Comparison of ENCODE assay signal across 7 mouse cellular contexts in the genomic region with DNA sequence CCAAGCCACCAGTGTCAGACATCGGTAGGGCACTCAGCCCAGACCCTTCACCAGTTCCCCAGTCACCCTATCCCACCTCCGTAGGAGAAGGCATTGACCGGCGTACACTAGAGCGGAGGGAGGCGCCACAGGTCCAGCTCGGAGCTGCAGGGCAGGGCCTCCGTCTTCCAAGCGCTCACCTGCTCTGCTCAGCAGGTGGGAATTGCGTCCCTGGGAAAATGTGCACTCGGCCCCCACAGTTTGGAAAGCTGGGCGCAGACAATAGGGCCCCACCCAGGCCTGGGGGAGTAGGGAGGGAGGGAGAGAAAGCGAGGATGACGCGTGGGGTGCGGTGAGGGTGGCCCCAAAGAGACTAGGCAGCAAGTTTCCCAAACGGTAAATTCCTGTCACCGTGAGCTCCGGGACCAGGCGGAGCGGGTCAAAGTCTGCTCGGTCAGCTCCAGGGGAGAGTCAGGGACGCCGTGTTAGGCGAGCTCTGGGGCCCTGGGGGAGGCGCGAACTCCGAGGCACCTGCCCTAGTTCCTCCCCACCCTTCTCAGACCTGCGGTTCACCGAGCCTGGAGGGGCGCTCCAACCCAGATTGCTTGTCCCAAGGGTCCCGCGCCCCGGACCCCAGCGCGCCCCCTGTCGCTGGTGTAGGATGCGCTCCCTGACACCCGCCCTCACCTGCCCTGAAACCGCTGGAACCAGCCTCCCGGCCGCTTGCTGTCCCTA. TPM values are rescaled to one million over a fixed set of nuclear protein-coding genes. Genes with fewer than 3 reads are reported as not detected.
DNase-seq lines count a peak whose midpoint lies in the region; ATAC-seq and TF ChIP-seq lines count a peak whose summit lies in the region.

No protein-coding gene starts in this region.

- H3K27ac ChIP-seq in ES-Bruce4 (ENCODE audit: insufficient read depth, low read length) = peak overlapping the region; percentile 43
- H3K27ac ChIP-seq in forebrain, embryonic 16.5 days (ENCODE audit: low read length) = peak overlapping the region; percentile 30
- H3K27ac ChIP-seq in intestine, embryonic 16.5 days (ENCODE audit: low read length) = peak overlapping the region; percentile 99
- H3K27ac ChIP-seq in liver, embryonic 16.5 days (ENCODE audit: low read length) = peak overlapping the region; percentile 79
- H3K27ac ChIP-seq in neural tube, embryonic 15.5 days (replicated peaks) = peak overlapping the region; percentile 77

- no peaks in the 10 kb centered on the region for H3K36me3 ChIP-seq in ES-Bruce4 (ENCODE audit: control insufficient read depth, insufficient read depth, low read length, poor library complexity, severe bottlenecking)
- H3K36me3 ChIP-seq in forebrain, embryonic 16.5 days (ENCODE audit: control insufficient read depth, insufficient read depth) = no peaks in the 10 kb centered on the region
- no peaks in the 10 kb centered on the region for H3K36me3 ChIP-seq in intestine, embryonic 16.5 days (ENCODE audit: control insufficient read depth, insufficient read depth, low read length)
- H3K36me3 ChIP-seq in liver, embryonic 16.5 days (ENCODE audit: control insufficient read depth, insufficient read depth) = no peaks in the 10 kb centered on the region
- no peaks in the 10 kb centered on the region for H3K36me3 ChIP-seq in neural tube, embryonic 15.5 days

- WGBS in forebrain, embryonic 16.5 days = 2% methylated on average over 41 of the region's 42 CpGs
- 2% methylated on average over 42 of the region's 42 CpGs for WGBS in intestine, embryonic 16.5 days
- WGBS in liver, embryonic 16.5 days (ENCODE audit: insufficient replicate concordance) = 2% methylated on average over 41 of the region's 42 CpGs
- WGBS in neural tube, embryonic 15.5 days = 2% methylated on average over 39 of the region's 42 CpGs

- DNase-seq in brain, embryonic 14.5 days (ENCODE audit: low read depth) = peak; percentile 20
- DNase-seq in adrenal gland, postnatal 4 days (ENCODE audit: low spot score in 2 of 2) = no peak

- peak overlapping the region; percentile 72 for H3K4me3 ChIP-seq in ES-Bruce4 (ENCODE audit: low read depth, low read length)
- peak overlapping the region; percentile 85 for H3K4me3 ChIP-seq in forebrain, embryonic 16.5 days (replicated peaks; ENCODE audit: low read length)
- H3K4me3 ChIP-seq in intestine, embryonic 16.5 days (ENCODE audit: low read length) = peak overlapping the region; percentile 84
- H3K4me3 ChIP-seq in liver, embryonic 16.5 days (ENCODE audit: low read depth, low read length) = peak overlapping the region; percentile 66
- H3K4me3 ChIP-seq in neural tube, embryonic 15.5 days (replicated peaks) = peak overlapping the region; percentile 61

- TF ChIP-seq CTCF in ES-Bruce4 (IDR thresholded peaks at IDR 0.05; ENCODE audit: low read depth, low read length) = peak; percentile 32
- no peak for TF ChIP-seq CTCF in brain, embryonic 14.5 days (IDR thresholded peaks at IDR 0.05; ENCODE audit: borderline replicate concordance, extremely low read depth, insufficient read depth, insufficient read length)

- TF ChIP-seq POLR2A in ES-Bruce4 (IDR thresholded peaks at IDR 0.05; ENCODE audit: insufficient read depth, low read length) = no peak
- TF ChIP-seq POLR2A in brain, embryonic 14.5 days (IDR thresholded peaks at IDR 0.05; ENCODE audit: borderline replicate concordance, extremely low read depth, insufficient read depth, insufficient read length, poor library complexity, severe bottlenecking) = no peak

- peak overlapping the region; percentile 70 for H3K4me2 ChIP-seq in forebrain, embryonic 16.5 days (ENCODE audit: low read length)
- peak overlapping the region; percentile 62 for H3K4me2 ChIP-seq in intestine, embryonic 16.5 days (ENCODE audit: low read depth, low read length)
- H3K4me2 ChIP-seq in liver, embryonic 16.5 days (ENCODE audit: low read depth, low read length) = peak overlapping the region; percentile 57
- peak overlapping the region; percentile 64 for H3K4me2 ChIP-seq in neural tube, embryonic 15.5 days

- H3K9me3 ChIP-seq in ES-Bruce4 (replicated peaks; ENCODE audit: control insufficient read depth, insufficient read depth, low read length, poor library complexity, severe bottlenecking) = no peaks in the 10 kb centered on the region
- no peaks in the 10 kb centered on the region for H3K9me3 ChIP-seq in forebrain, embryonic 16.5 days (ENCODE audit: control insufficient read depth, low read length)
- H3K9me3 ChIP-seq in intestine, embryonic 16.5 days (ENCODE audit: control insufficient read depth, low read length) = no peaks in the 10 kb centered on the region
- no peaks in the 10 kb centered on the region for H3K9me3 ChIP-seq in liver, embryonic 16.5 days (replicated peaks; ENCODE audit: control insufficient read depth, low read length)
- no peaks in the 10 kb centered on the region for H3K9me3 ChIP-seq in neural tube, embryonic 15.5 days (replicated peaks)

- H3K4me1 ChIP-seq in ES-Bruce4 (ENCODE audit: control insufficient read depth, insufficient read depth, low read length) = peaks cover 11% of the 10 kb centered on the region
- peaks cover 22% of the 10 kb centered on the region for H3K4me1 ChIP-seq in forebrain, embryonic 16.5 days (replicated peaks; ENCODE audit: control insufficient read depth, insufficient read depth, low read length)
- H3K4me1 ChIP-seq in intestine, embryonic 16.5 days (ENCODE audit: control insufficient read depth, insufficient read depth, low read length) = peaks cover 56% of the 10 kb centered on the region
- H3K4me1 ChIP-seq in liver, embryonic 16.5 days (ENCODE audit: control insufficient read depth, low read depth, low read length) = peaks cover 26% of the 10 kb centered on the region
- H3K4me1 ChIP-seq in neural tube, embryonic 15.5 days = peaks cover 35% of the 10 kb centered on the region

- H3K9ac ChIP-seq in ES-Bruce4 (ENCODE audit: low read depth, poor library complexity, severe bottlenecking) = peak overlapping the region; percentile 7
- H3K9ac ChIP-seq in forebrain, embryonic 16.5 days (replicated peaks; ENCODE audit: low read depth, low read length) = peak overlapping the region; percentile 84
- H3K9ac ChIP-seq in intestine, embryonic 16.5 days (ENCODE audit: low read depth, low read length) = peak overlapping the region; percentile 95
- peak overlapping the region; percentile 64 for H3K9ac ChIP-seq in liver, embryonic 16.5 days (ENCODE audit: low read depth, low read length)
- peak overlapping the region; percentile 72 for H3K9ac ChIP-seq in neural tube, embryonic 15.5 days (replicated peaks)

- TF ChIP-seq EP300 in ES-Bruce4 (IDR thresholded peaks at IDR 0.05; ENCODE audit: insufficient read depth, low read depth, low read length) = peak; percentile 80

- peak; percentile 27 for ATAC-seq in forebrain, embryonic 16.5 days
- peak; percentile 63 for ATAC-seq in intestine, embryonic 16.5 days
- ATAC-seq in liver, embryonic 16.5 days (ENCODE audit: low read depth) = peak; percentile 36
- peak; percentile 32; the same call in 1 of the 2 replicates for ATAC-seq in neural tube, embryonic 15.5 days (ENCODE audit: low FRiP score)

- no peaks in the 10 kb centered on the region for H3K27me3 ChIP-seq in ES-Bruce4 (ENCODE audit: control insufficient read depth, insufficient read depth, low read length, poor library complexity, severe bottlenecking)
- H3K27me3 ChIP-seq in forebrain, embryonic 16.5 days (replicated peaks; ENCODE audit: control insufficient read depth, insufficient read depth, low read length) = peaks cover 6% of the 10 kb centered on the region; the same call in 1 of the 2 replicates
- no peaks in the 10 kb centered on the region for H3K27me3 ChIP-seq in intestine, embryonic 16.5 days (replicated peaks; ENCODE audit: control insufficient read depth, insufficient read depth, low read length)
- peaks cover 11% of the 10 kb centered on the region for H3K27me3 ChIP-seq in liver, embryonic 16.5 days (ENCODE audit: control insufficient read depth, insufficient read depth, low read depth, low read length)
- 0 out of 2 replicates have a peak, but pooled peaks cover 3% of the 10 kb centered on the region for H3K27me3 ChIP-seq in neural tube, embryonic 15.5 days (replicated peaks)

RNA-seq across cellular contexts. Expression of a gene that starts 0.5 kb away (rescaled TPM):
- polyA plus RNA-seq in ES-Bruce4 (2011; ENCODE audit: insufficient read depth, insufficient read length, low read depth, missing spikeins) = 166 and 171 TPM in 2 replicates
- polyA plus RNA-seq in brain, embryonic 14.5 days (2012; rRNA removed) = 69.6 and 94.2 TPM in 2 replicates
- 56.2 and 62.0 TPM in 2 replicates for polyA plus RNA-seq in forebrain, embryonic 16.5 days (2015; fragmentation: Nextera tagmentation; extraction: Ambion mirVana)
- 165 and 179 TPM in 2 replicates for polyA plus RNA-seq in intestine, embryonic 16.5 days (2015; fragmentation: Nextera tagmentation; extraction: Ambion mirVana)
- polyA plus RNA-seq in liver, embryonic 16.5 days (2015; fragmentation: Nextera tagmentation; extraction: Ambion mirVana) = 15.5 and 17.7 TPM in 2 replicates
- 58.2 and 74.6 TPM in 2 replicates for polyA plus RNA-seq in neural tube, embryonic 15.5 days (2015; fragmentation: Nextera tagmentation; extraction: Ambion mirVana)
- total RNA-seq in adrenal gland, postnatal 4 days (2021) = 100 to 1,000 TPM in 1 of 2 experiments, 10 to 100 TPM in 1; 99.0 to 109 TPM

RNA-seq across cellular contexts. Expression of a gene that starts 17.6 kb away (rescaled TPM):
- polyA plus RNA-seq in ES-Bruce4 (2011; ENCODE audit: insufficient read depth, insufficient read length, low read depth, missing spikeins) = 13.3 and 16.8 TPM in 2 replicates
- polyA plus RNA-seq in brain, embryonic 14.5 days (2012; rRNA removed) = 20.2 and 21.1 TPM in 2 replicates
- polyA plus RNA-seq in forebrain, embryonic 16.5 days (2015; fragmentation: Nextera tagmentation; extraction: Ambion mirVana) = 13.8 and 13.9 TPM in 2 replicates
- 36.9 and 38.5 TPM in 2 replicates for polyA plus RNA-seq in intestine, embryonic 16.5 days (2015; fragmentation: Nextera tagmentation; extraction: Ambion mirVana)
- polyA plus RNA-seq in liver, embryonic 16.5 days (2015; fragmentation: Nextera tagmentation; extraction: Ambion mirVana) = 3.1 and 4.0 TPM in 2 replicates
- polyA plus RNA-seq in neural tube, embryonic 15.5 days (2015; fragmentation: Nextera tagmentation; extraction: Ambion mirVana) = 24.3 and 24.4 TPM in 2 replicates
- total RNA-seq in adrenal gland, postnatal 4 days (2021) = 10 to 100 TPM; 40.1 to 43.5 TPM

RNA-seq across cellular contexts. Expression of a gene that starts 18.5 kb away (rescaled TPM):
- polyA plus RNA-seq in ES-Bruce4 (2011; ENCODE audit: insufficient read depth, insufficient read length, low read depth, missing spikeins) = 22.5 and 24.3 TPM in 2 replicates
- 25.0 and 32.8 TPM in 2 replicates for polyA plus RNA-seq in brain, embryonic 14.5 days (2012; rRNA removed)
- polyA plus RNA-seq in forebrain, embryonic 16.5 days (2015; fragmentation: Nextera tagmentation; extraction: Ambion mirVana) = 18.4 and 25.6 TPM in 2 replicates
- 72.7 and 78.1 TPM in 2 replicates for polyA plus RNA-seq in intestine, embryonic 16.5 days (2015; fragmentation: Nextera tagmentation; extraction: Ambion mirVana)
- 7.9 and 8.4 TPM in 2 replicates for polyA plus RNA-seq in liver, embryonic 16.5 days (2015; fragmentation: Nextera tagmentation; extraction: Ambion mirVana)
- polyA plus RNA-seq in neural tube, embryonic 15.5 days (2015; fragmentation: Nextera tagmentation; extraction: Ambion mirVana) = 29.8 and 38.9 TPM in 2 replicates
- total RNA-seq in adrenal gland, postnatal 4 days (2021) = 10 to 100 TPM; 65.3 to 68.6 TPM

RNA-seq across cellular contexts. Expression of a gene that starts 41.1 kb away (rescaled TPM):
- 12.7 and 13.6 TPM in 2 replicates for polyA plus RNA-seq in ES-Bruce4 (2011; ENCODE audit: insufficient read depth, insufficient read length, low read depth, missing spikeins)
- polyA plus RNA-seq in brain, embryonic 14.5 days (2012; rRNA removed) = 188 and 226 TPM in 2 replicates
- 72.3 and 164 TPM in 2 replicates for polyA plus RNA-seq in forebrain, embryonic 16.5 days (2015; fragmentation: Nextera tagmentation; extraction: Ambion mirVana)
- polyA plus RNA-seq in intestine, embryonic 16.5 days (2015; fragmentation: Nextera tagmentation; extraction: Ambion mirVana) = 12.6 and 13.5 TPM in 2 replicates
- 0.27 and 0.42 TPM in 2 replicates for polyA plus RNA-seq in liver, embryonic 16.5 days (2015; fragmentation: Nextera tagmentation; extraction: Ambion mirVana)
- polyA plus RNA-seq in neural tube, embryonic 15.5 days (2015; fragmentation: Nextera tagmentation; extraction: Ambion mirVana) = 233 and 264 TPM in 2 replicates
- 100 to 1,000 TPM; 106 to 110 TPM for total RNA-seq in adrenal gland, postnatal 4 days (2021)

RNA-seq across cellular contexts. Expression of a gene that starts 44.6 kb away (rescaled TPM):
- polyA plus RNA-seq in ES-Bruce4 (2011; ENCODE audit: insufficient read depth, insufficient read length, low read depth, missing spikeins) = 37.3 and 44.6 TPM in 2 replicates
- polyA plus RNA-seq in brain, embryonic 14.5 days (2012; rRNA removed) = 99.3 and 111 TPM in 2 replicates
- polyA plus RNA-seq in forebrain, embryonic 16.5 days (2015; fragmentation: Nextera tagmentation; extraction: Ambion mirVana) = 104 and 120 TPM in 2 replicates
- 82.5 and 85.8 TPM in 2 replicates for polyA plus RNA-seq in intestine, embryonic 16.5 days (2015; fragmentation: Nextera tagmentation; extraction: Ambion mirVana)
- polyA plus RNA-seq in liver, embryonic 16.5 days (2015; fragmentation: Nextera tagmentation; extraction: Ambion mirVana) = 14.9 and 16.0 TPM in 2 replicates
- polyA plus RNA-seq in neural tube, embryonic 15.5 days (2015; fragmentation: Nextera tagmentation; extraction: Ambion mirVana) = 118 and 121 TPM in 2 replicates
- 10 to 100 TPM; 82.4 to 84.5 TPM for total RNA-seq in adrenal gland, postnatal 4 days (2021)

Comparison
In these comparisons a context has a peak if more than half of its experiments do, and no peak if none do; other contexts are left out.
1. H3K27ac ChIP-seq: peak in every context shown above with its lines; median percentile 99 in intestine, embryonic 16.5 days; 79 in liver, embryonic 16.5 days; 77 in neural tube, embryonic 15.5 days; 43 in ES-Bruce4; 30 in forebrain, embryonic 16.5 days.
2. H3K9ac ChIP-seq: peak in every context shown above with its lines; median percentile 95 in intestine, embryonic 16.5 days; 84 in forebrain, embryonic 16.5 days; 72 in neural tube, embryonic 15.5 days; 64 in liver, embryonic 16.5 days; 7 in ES-Bruce4.